Mouse (Mus musculus): Measurements from ENCODE around the gene Pdpr.
"Not testable (repeated sequence)": the region's sequence is repeated elsewhere in the genome, so short reads cannot be mapped to it uniquely, and the experiment has no call there.

DNA sequence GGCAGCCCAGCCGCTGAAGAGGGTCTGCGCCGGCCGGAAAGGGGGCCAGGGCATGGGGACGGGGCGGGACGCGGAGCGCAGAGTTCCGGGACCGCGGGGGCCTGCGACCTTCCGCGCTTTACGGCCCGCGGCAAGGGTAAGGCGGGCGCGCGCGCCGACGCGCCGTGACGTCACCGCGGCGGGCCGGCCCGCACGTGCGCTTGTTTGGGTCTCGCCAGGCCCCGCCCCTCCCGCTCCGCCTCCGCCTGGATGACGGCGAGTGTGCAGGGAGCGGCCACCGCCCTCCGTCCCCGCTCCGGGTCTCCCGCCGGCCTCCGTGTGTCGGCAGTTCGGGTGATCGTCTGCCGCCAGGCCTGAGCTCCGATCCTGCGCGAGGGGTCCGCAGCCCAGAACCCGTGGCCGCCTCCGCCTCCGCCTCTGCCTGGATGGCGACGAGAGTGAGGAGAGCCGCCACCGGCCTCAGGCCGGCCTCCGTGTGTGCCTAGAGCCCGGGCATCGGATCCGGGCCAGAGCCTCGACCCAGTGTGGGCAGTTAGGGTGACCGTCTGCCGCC is 51.1 kb downstream of the Pdpr start:
- not testable (repeated sequence) for TF ChIP-seq CTCF (IDR thresholded peaks at IDR 0.05; ENCODE audit: low read depth, low read length); POLR2A (IDR thresholded peaks at IDR 0.05; ENCODE audit: insufficient read depth, low read length); EP300 (IDR thresholded peaks at IDR 0.05; ENCODE audit: insufficient read depth, low read depth, low read length)

Data from ES-Bruce4 (cell line).